Mouse (Mus musculus) limb, embryonic 14.5 days (tissue): ENCODE data around the gene Ppox. TPM values are rescaled to one million over a fixed set of nuclear protein-coding genes. Genes with fewer than 3 reads are reported as not detected.
A peak's percentile ranks its signal among the peaks of the same experiment; 100 is the strongest.

Experiments
- ATAC-seq: fragments of 200-750 bp; cut with Nextera tagmentation; 2 replicates; pipeline ENCODE4 v1.8.0; 2017; ENCODE audit warnings: low read depth, moderate number of reproducible peaks, moderate TSS enrichment; ENCODE audit not compliant: low FRiP score
- DNase-seq: peaks from one replicate; pipeline ENCODE4 v3.0.0-alpha.2; 2015; ENCODE audit warnings: low spot score
- H3K27ac ChIP-seq: fragments of 300-500 bp; sonication (generic); replicated peaks from 2 replicates; pipeline ENCODE4 v1.5.1; 2014; ENCODE audit warnings: low read depth, mild to moderate bottlenecking, low read length, moderate library complexity, mixed read lengths
- H3K27me3 ChIP-seq: fragments of 300-500 bp; sonication (generic); 2 replicates; pipeline ENCODE4 v1.6.1; 2014; ENCODE audit warnings: low read length, mixed read lengths; ENCODE audit not compliant: control insufficient read depth, insufficient read depth
- H3K36me3 ChIP-seq: fragments of 300-500 bp; sonication (generic); 2 replicates; pipeline ENCODE4 v1.6.1; 2014; ENCODE audit warnings: mild to moderate bottlenecking, low read length, moderate library complexity, mixed read lengths; ENCODE audit not compliant: control insufficient read depth, insufficient read depth
- H3K4me1 ChIP-seq: fragments of 300-500 bp; sonication (generic); 2 replicates; pipeline ENCODE4 v1.6.1; 2014; ENCODE audit warnings: antibody characterized with exemption, low read length, mixed read lengths; ENCODE audit not compliant: control insufficient read depth, insufficient read depth
- H3K4me2 ChIP-seq: fragments of 300-500 bp; sonication (generic); replicated peaks from 2 replicates; pipeline ENCODE4 v1.6.1; 2014; ENCODE audit warnings: low read depth, mild to moderate bottlenecking, low read length, moderate library complexity; ENCODE audit not compliant: severe bottlenecking
- H3K4me3 ChIP-seq: fragments of 300-500 bp; sonication (generic); replicated peaks from 2 replicates; pipeline ENCODE4 v1.5.1; 2014; ENCODE audit warnings: low read length
- H3K9ac ChIP-seq: fragments of 300-500 bp; sonication (generic); 2 replicates; pipeline ENCODE4 v1.6.1; 2014; ENCODE audit warnings: mild to moderate bottlenecking, low read depth, low read length, moderate library complexity; ENCODE audit not compliant: severe bottlenecking
- H3K9me3 ChIP-seq: fragments of 300-500 bp; sonication (generic); 2 replicates; pipeline ENCODE4 v1.6.1; 2016; ENCODE audit warnings: low read length; ENCODE audit not compliant: control insufficient read depth
- POLR2A ChIP-seq: fragments of 200-500 bp; IDR thresholded peaks from 2 replicates; pipeline ENCODE4 v1.8.0; 2012; ENCODE audit warnings: inconsistent platforms, mild to moderate bottlenecking, moderate library complexity, borderline replicate concordance; ENCODE audit not compliant: insufficient read depth, insufficient read length; ENCODE audit errors: extremely low read depth
- WGBS: fragments of 180-500 bp; shearing (Covaris S2); extraction: QIAGEN DNeasy Blood & Tissue Kit; methylation state at CpG from one replicate; pipeline ENCODE4 v1.1.7; 2014; 5-methylcytosine and 5-hydroxymethylcytosine counted together
- polyA plus RNA-seq, 2 experiments: library from polyadenylated mRNA; depleted of rRNA in 1 of 2; stranded (reverse) in 1 of 2; unstranded in 1 of 2; fragments of >200 nt; fragmentation: Nextera tagmentation in 1 of 2; extraction: Ambion mirVana in 1 of 2; gene quantifications; 2 replicates each; pipeline versions ENCODE4 v1.2.1 to v1.2.3; 2012 to 2014

The Ppox gene
- polyA plus RNA-seq, 2 experiments, result 55.7 to 133 TPM

GRCm38 (mm10) chr1:171298226-171298625 lies 17.2 kb upstream of the Ppox start:
- 63% methylated on average over 3 of the region's 3 CpGs for WGBS
- Histone ChIP-seq H3K4me2 (no peak overlapping the region), H3K4me1 (peaks cover 6% of the 10 kb centered on the region), H3K27ac (no peak overlapping the region), H3K36me3 (no peaks in the 10 kb centered on the region), H3K9ac (no peak overlapping the region), H3K4me3 (no peak overlapping the region), H3K27me3 (no peaks in the 10 kb centered on the region), H3K9me3 (no peaks in the 10 kb centered on the region)
- no peak for ATAC-seq
- DNase-seq, result no peak
- TF ChIP-seq POLR2A, result no peak

GRCm38 (mm10) chr1:171295063-171295402 lies 14.0 kb upstream of the Ppox start:
- peak overlapping the region; percentile 53 for H3K4me2 ChIP-seq
- 19% methylated on average over 3 of the region's 3 CpGs for WGBS
- peaks cover 1% of the 10 kb centered on the region; the same call in 1 of the 2 replicates for H3K36me3 ChIP-seq
- ATAC-seq (no peak), DNase-seq (no peak)
- peak overlapping the region; percentile 89 for H3K9ac ChIP-seq
- no peaks in the 10 kb centered on the region for H3K9me3 ChIP-seq
- peaks cover 9% of the 10 kb centered on the region for H3K4me1 ChIP-seq
- peak overlapping the region; percentile 96 for H3K27ac ChIP-seq
- no peak for TF ChIP-seq POLR2A
- no peaks in the 10 kb centered on the region for H3K27me3 ChIP-seq
- H3K4me3 ChIP-seq, result peak overlapping the region; percentile 66

DNA sequence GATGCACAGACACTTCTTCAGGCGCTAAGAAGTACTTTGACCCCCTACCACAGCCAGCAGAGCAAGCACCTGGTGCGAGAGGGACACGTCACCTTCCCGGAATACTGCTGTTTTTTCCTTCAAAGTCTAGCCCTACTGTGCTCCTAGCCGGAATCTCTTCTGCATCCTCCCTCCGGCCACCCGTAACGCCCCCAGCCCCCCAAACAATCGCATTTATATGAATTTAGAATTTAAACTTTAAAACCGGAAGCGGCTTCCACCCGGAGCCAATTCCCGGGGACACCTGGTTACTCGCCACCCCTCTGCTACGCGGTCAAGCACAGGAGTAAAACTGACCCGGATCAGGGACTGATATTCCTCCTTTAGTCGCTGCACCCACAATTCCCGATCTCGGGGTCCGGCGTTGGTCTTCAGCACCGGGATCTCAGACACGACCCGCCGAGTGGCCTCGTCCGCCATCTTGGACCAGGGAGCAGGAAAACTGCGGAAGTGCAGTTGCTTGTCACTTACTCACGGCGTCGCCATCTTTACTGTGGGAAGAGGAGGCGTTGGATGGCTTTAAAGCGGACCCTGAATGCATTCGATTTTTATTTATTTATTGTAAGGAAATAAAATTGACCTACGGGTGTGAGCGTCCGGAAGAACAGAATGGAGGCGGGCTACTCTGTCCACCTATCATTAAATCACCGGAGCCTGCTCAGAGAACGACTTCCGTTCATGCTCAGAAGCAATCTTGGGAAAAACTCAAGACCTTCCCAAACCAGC lies 13.5 kb upstream of the Ppox start, which contains the start of gene Ufc1:
Gene Ufc1, minus strand, starts transcription at position 727 of the 765 bp plus-strand sequence.
- Histone ChIP-seq H3K4me3 (peak within 1 kb of the TSS; percentile 66), H3K4me1 (peaks cover 9% of the 10 kb centered on the region), H3K4me2 (peak within 1 kb of the TSS; percentile 83), H3K9ac (peak within 1 kb of the TSS; percentile 89), H3K36me3 (peaks cover 7% of the 10 kb centered on the region), H3K9me3 (no peaks in the 10 kb centered on the region), H3K27me3 (no peaks in the 10 kb centered on the region), H3K27ac (peak within 1 kb of the TSS; percentile 96)
- WGBS, result under 1% methylated on average over 42 of the region's 42 CpGs
- TF ChIP-seq POLR2A, result peak; percentile 54; the same call in 1 of the 2 replicates
- peak; percentile 87 for ATAC-seq
- DNase-seq, result peak; percentile 88

GRCm38 (mm10) chr1:171293906-171294297 lies 12.9 kb upstream of the Ppox start:
- TF ChIP-seq POLR2A, result no peak
- 28% methylated on average over 5 of the region's 5 CpGs for WGBS

GRCm38 (mm10) chr1:171293351-171293750 lies 12.4 kb upstream of the Ppox start:
- Histone ChIP-seq H3K9ac (peak overlapping the region; percentile 89), H3K4me2 (peak overlapping the region; percentile 83), H3K4me3 (peak overlapping the region; percentile 66), H3K36me3 (peaks cover 17% of the 10 kb centered on the region), H3K27me3 (no peaks in the 10 kb centered on the region), H3K4me1 (peaks cover 9% of the 10 kb centered on the region), H3K9me3 (no peaks in the 10 kb centered on the region), H3K27ac (peak overlapping the region; percentile 96; the same call in 1 of the 2 replicates)
- ATAC-seq (no peak), DNase-seq (no peak)
- TF ChIP-seq POLR2A, result no peak
- 62% methylated on average over 3 of the region's 3 CpGs for WGBS

More at GRCm38 (mm10) chr1:171293906-171294297, 12.9 kb upstream of the Ppox start:
- H3K9ac ChIP-seq, result peak overlapping the region; percentile 89
- H3K4me1 ChIP-seq, result peaks cover 9% of the 10 kb centered on the region
- DNase-seq (no peak), ATAC-seq (no peak)
- H3K27me3 ChIP-seq, result no peaks in the 10 kb centered on the region
- H3K36me3 ChIP-seq, result peaks cover 13% of the 10 kb centered on the region
- peak overlapping the region; percentile 96 for H3K27ac ChIP-seq
- peak overlapping the region; percentile 83 for H3K4me2 ChIP-seq
- H3K4me3 ChIP-seq, result peak overlapping the region; percentile 66
- H3K9me3 ChIP-seq, result no peaks in the 10 kb centered on the region
